Mouse (Mus musculus): ENCODE measurements around the gene Acot12. TPM values are rescaled to one million over a fixed set of nuclear protein-coding genes. Genes with fewer than 3 reads are reported as not detected.
"Not testable (repeated sequence)": the region's sequence is repeated elsewhere in the genome, so short reads cannot be mapped to it uniquely, and the experiment has no call there.

Acot12 gene
- total and polyA plus RNA-seq, 3 experiments: 0.06 TPM; not detected in 2

DNA sequence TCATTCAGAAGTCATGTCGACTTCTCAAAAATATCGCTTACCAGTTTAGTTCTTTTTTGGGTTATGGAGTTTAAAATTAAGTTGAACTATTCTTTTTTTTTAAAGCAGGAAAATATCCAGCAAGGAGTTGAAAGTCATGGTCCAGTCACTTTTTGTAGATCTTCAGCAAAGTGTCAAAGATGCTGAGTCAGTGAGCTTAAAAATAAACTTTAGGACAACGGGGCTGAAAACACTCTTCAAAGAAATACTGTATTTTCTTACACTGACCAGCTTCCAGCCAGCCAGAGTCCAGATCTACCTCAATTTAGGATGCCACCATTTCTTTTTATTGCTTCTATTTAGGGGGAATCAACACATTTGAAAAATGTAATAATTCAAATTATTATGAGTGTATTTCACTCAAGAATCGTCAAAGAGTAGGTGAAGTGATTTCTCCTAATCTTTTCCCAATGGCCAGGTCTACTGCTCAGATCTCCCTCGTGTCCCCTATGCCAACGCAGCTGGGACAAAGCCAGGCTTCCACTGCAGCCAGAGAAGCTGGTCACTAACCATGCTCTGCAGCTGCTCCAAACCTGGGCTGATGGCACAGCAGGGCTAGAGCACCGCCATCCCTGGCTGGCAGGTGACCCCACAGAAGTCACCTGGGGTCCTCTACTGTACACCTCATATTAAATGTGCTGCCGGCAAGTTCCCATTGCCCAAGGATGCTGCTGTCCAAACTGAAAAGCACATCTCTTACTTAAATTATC lies 19.2 kb downstream of the Acot12 start:
- no peak overlapping the region for H3K27ac ChIP-seq (ENCODE audit: control insufficient read depth, low read depth, low read length)
- DNase-seq (ENCODE audit: low read depth, low spot score): no peak
- H3K36me3 ChIP-seq (ENCODE audit: control insufficient read depth in 1 of 2, insufficient read depth in 2 of 2, low read length in 2 of 2): peaks cover 0 to 4% of the 10 kb centered on the region in 2 experiments; a peak in 1 of 4 replicates
- H3K27me3 ChIP-seq (ENCODE audit: control insufficient read depth in 1 of 2, insufficient read depth in 2 of 2, low read length in 2 of 2): no peaks in the 10 kb centered on the region
- H3K4me1 ChIP-seq (ENCODE audit: control insufficient read depth in 1 of 2, insufficient read depth in 2 of 2, low read length in 2 of 2): peaks cover 0 to 8% of the 10 kb centered on the region in 2 experiments; a peak in 3 of 4 replicates
- TF ChIP-seq GABPA (IDR thresholded peaks at IDR 0.05; ENCODE audit: low read depth, low read length): no peak
- TF ChIP-seq MAFK (IDR thresholded peaks at IDR 0.05; ENCODE audit: borderline replicate concordance, low read depth, low read length): no peak
- TF ChIP-seq TCF12 (IDR thresholded peaks at IDR 0.05; ENCODE audit: low read depth, low read length): no peak
- TF ChIP-seq POLR2A (IDR thresholded peaks at IDR 0.05; ENCODE audit: control insufficient read depth in 1 of 2, insufficient read depth in 1 of 2, low read depth in 1 of 2, low read length in 2 of 2, poor library complexity in 1 of 2): no peak
- no peak for TF ChIP-seq MAZ (IDR thresholded peaks at IDR 0.05; ENCODE audit: low read depth, low read length)
- no peak for TF ChIP-seq USF1 (IDR thresholded peaks at IDR 0.05; ENCODE audit: low read depth, low read length)
- no peak for TF ChIP-seq ELF1 (IDR thresholded peaks at IDR 0.05; ENCODE audit: low read depth, low read length)
- TF ChIP-seq MYB (IDR thresholded peaks at IDR 0.05; ENCODE audit: low read depth, low read length): no peak
- H3K4me3 ChIP-seq (ENCODE audit: control insufficient read depth in 1 of 2, insufficient read depth in 1 of 2, low read depth in 2 of 2, low read length in 2 of 2): no peak overlapping the region
- no peaks in the 10 kb centered on the region for H3K9me3 ChIP-seq (replicated peaks; ENCODE audit: insufficient read depth, low read length)
- no peak overlapping the region for H3K9ac ChIP-seq (ENCODE audit: control insufficient read depth, low read depth, low read length, poor library complexity, severe bottlenecking)
- no peaks in the 10 kb centered on the region for H3K79me2 ChIP-seq (ENCODE audit: control insufficient read depth, insufficient read depth, low read length, poor library complexity)

DNA sequence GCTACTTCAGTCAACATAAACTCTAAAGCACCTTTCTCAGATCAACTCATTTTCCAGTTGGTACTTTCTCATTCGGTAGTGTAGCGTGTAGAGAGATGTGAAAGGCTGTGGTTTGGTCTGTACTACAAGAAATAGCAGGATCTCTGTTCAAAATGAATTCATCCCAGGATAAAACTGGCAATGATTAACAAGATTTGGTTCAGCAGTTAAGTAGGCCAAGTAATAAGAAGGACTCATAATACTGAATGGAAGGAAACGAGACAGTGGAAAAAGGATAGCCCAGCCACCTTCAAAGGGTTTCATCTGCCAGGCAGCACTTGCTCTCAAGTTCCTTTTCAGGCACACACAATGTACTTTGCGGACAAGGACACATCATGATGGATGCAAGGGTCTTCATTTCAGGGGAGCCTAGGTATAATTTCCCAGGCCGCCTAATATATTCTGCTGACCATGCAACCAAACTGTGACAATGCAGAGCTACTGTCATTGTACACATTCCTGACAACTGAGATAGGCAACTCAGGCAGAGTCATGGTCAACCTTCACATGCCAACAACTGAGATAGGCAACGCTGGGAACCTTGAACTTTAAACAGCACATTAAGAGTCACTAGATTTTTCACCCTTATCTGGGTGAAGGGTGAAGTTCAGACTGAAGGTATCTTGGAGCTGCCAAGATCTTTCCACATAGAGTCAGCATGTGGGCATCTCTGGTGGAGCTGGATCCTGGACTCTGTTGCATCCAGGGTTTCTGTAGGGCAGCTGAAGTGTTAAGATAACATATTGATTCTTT lies 20.5 kb downstream of the Acot12 start:
- H3K27me3 ChIP-seq (ENCODE audit: control insufficient read depth in 1 of 2, insufficient read depth in 2 of 2, low read length in 2 of 2): no peaks in the 10 kb centered on the region
- DNase-seq (ENCODE audit: low read depth, low spot score): no peak
- H3K36me3 ChIP-seq (ENCODE audit: control insufficient read depth in 1 of 2, insufficient read depth in 2 of 2, low read length in 2 of 2): peaks cover 0 to 4% of the 10 kb centered on the region in 2 experiments; a peak in 1 of 4 replicates
- no peak overlapping the region for H3K27ac ChIP-seq (ENCODE audit: control insufficient read depth, low read depth, low read length)
- no peak overlapping the region for H3K4me3 ChIP-seq (ENCODE audit: control insufficient read depth in 1 of 2, insufficient read depth in 1 of 2, low read depth in 2 of 2, low read length in 2 of 2)
- H3K9ac ChIP-seq (ENCODE audit: control insufficient read depth, low read depth, low read length, poor library complexity, severe bottlenecking): no peak overlapping the region
- TF ChIP-seq HCFC1 (IDR thresholded peaks at IDR 0.05; ENCODE audit: low read depth, low read length) (no peak), E2F4 (IDR thresholded peaks at IDR 0.05; ENCODE audit: borderline replicate concordance, low read depth, low read length) (no peak), CHD2 (IDR thresholded peaks at IDR 0.05; ENCODE audit: low read length) (no peak), ZMIZ1 (IDR thresholded peaks at IDR 0.05; ENCODE audit: low read depth, low read length) (no peak), ELF1 (IDR thresholded peaks at IDR 0.05; ENCODE audit: low read depth, low read length) (no peak), CHD1 (IDR thresholded peaks at IDR 0.05; ENCODE audit: low read depth, low read length) (no peak), MYC (IDR thresholded peaks at IDR 0.05; ENCODE audit: low read depth, low read length) (no peak), TAL1 (IDR thresholded peaks at IDR 0.05; ENCODE audit: low read length) (no peak), ZKSCAN1 (IDR thresholded peaks at IDR 0.05; ENCODE audit: low read depth, low read length) (no peak), ZNF384 (IDR thresholded peaks at IDR 0.05; ENCODE audit: low read depth, low read length) (no peak), TBP (IDR thresholded peaks at IDR 0.05; ENCODE audit: low read depth, low read length) (no peak), EP300 (IDR thresholded peaks at IDR 0.05; ENCODE audit: low read depth in 1 of 2, low read length in 2 of 2) (no peak), MEF2A (IDR thresholded peaks at IDR 0.05; ENCODE audit: extremely low read depth, insufficient replicate concordance, low read depth, low read length, poor library complexity, severe bottlenecking) (no peak)
- no peaks in the 10 kb centered on the region for H3K79me2 ChIP-seq (ENCODE audit: control insufficient read depth, insufficient read depth, low read length, poor library complexity)
- no peaks in the 10 kb centered on the region for H3K9me3 ChIP-seq (replicated peaks; ENCODE audit: insufficient read depth, low read length)
- peaks cover 0 to 4% of the 10 kb centered on the region in 2 experiments; a peak in 3 of 4 replicates for H3K4me1 ChIP-seq (ENCODE audit: control insufficient read depth in 1 of 2, insufficient read depth in 2 of 2, low read length in 2 of 2)

DNA sequence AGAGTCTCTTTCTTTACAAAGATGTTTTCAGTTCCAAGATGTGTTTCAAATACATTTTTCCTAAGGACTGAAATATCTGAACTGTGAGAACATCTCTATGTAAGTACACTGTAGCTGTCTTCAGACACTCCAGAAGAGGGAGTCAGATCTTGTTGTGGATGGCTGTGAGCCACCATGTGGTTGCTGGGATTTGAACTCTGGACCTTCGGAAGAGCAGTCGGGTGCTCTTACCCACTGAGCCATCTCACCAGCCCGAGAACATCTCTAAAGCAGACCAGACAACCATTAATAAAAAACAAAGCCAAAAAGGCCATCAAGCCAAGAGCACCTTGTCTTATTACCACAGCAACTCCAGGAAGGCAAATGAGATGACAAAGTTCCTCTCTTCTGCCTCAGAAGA lies 22.3 kb downstream of the Acot12 start:
- not testable (repeated sequence) for DNase-seq (ENCODE audit: low read depth, low spot score); H3K27ac ChIP-seq (ENCODE audit: control insufficient read depth, low read depth, low read length); H3K9ac ChIP-seq (ENCODE audit: control insufficient read depth, low read depth, low read length, poor library complexity, severe bottlenecking); H3K9me3 ChIP-seq (replicated peaks; ENCODE audit: insufficient read depth, low read length); H3K36me3 ChIP-seq (ENCODE audit: control insufficient read depth in 1 of 2, insufficient read depth in 2 of 2, low read length in 2 of 2); H3K4me3 ChIP-seq (ENCODE audit: control insufficient read depth in 1 of 2, insufficient read depth in 1 of 2, low read depth in 2 of 2, low read length in 2 of 2); H3K79me2 ChIP-seq (ENCODE audit: control insufficient read depth, insufficient read depth, low read length, poor library complexity); H3K4me1 ChIP-seq (ENCODE audit: control insufficient read depth in 1 of 2, insufficient read depth in 2 of 2, low read length in 2 of 2); H3K27me3 ChIP-seq (ENCODE audit: control insufficient read depth in 1 of 2, insufficient read depth in 2 of 2, low read length in 2 of 2)

All from MEL (cell line).